Mouse (Mus musculus) embryonic fibroblast, embryonic 13.5 days (primary cell): ENCODE measurements around the gene Arhgef10l.

Source experiments
- CTCF ChIP-seq: IDR thresholded peaks from 2 replicates; pipeline ENCODE4 v1.5.1; 2011; ENCODE audit warnings: mild to moderate bottlenecking, control low read depth, low read length, moderate library complexity, borderline replicate concordance; ENCODE audit not compliant: insufficient read depth
- POLR2A ChIP-seq: IDR thresholded peaks from 2 replicates; pipeline ENCODE4 v1.6.1; 2011; ENCODE audit warnings: low read depth, mild to moderate bottlenecking, control low read depth, low read length, moderate library complexity

DNA sequence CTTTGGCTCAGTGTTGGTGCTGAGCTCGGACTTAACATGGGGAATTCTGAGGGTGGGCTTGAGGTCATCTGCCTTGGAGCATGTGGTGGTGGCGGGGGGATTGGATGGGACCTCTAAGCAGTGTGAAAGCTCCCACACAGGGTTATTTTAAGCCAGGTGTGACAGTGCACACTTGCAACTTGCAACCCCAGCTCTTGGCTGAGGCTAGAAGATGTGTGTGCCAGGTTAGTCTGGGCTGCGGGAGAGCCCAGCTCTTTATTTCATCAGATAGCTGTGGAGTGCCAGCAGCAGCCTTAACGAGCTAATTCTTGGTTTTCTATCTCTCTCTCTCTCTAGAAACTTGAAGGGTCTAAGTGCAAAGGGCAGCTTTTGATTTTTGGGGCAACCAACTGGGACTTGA is 41.8 kb upstream of the Arhgef10l start:
- TF ChIP-seq CTCF = no peak
- TF ChIP-seq POLR2A = no peak
